Mouse (Mus musculus) spleen, postnatal 36 days (tissue): ENCODE measurements at regions not wholly inside any gene's neighbourhood (a gene's known extent, or its start where the extent isn't known, plus 50 kb on each side); places are given as distances from the start of the nearest gene placed in this dataset.
"Not testable (repeated sequence)": the region's sequence is repeated elsewhere in the genome, so short reads cannot be mapped to it uniquely, and the experiment has no call there.

Experiments
- DNase-seq, 2 experiments: peaks; one replicate each; pipeline ENCODE4 v3.0.0; 2022; ENCODE audit warnings: low spot score in 2 of 2, mixed read lengths in 1 of 2

DNA sequence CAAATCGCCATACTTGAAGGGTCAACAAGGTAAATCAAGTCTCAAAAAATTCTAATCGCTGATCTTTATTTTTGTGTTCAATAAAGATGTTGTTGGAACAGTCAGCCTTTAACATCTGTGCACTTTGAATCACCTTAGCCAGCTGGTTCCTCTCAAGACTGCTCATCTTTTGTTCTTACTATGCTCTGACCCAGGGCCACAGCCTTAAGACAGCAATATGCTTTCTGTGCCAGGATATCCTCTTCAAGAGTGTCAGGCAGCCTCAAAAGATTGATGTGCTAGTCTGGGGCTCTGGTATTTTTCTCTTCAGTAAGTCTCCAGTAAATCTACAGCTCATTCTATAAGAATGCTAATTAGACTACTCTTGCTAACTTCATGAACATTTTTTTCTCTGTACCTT lies 199.9 kb downstream of the Dph6 start:
- no peak for DNase-seq

DNA sequence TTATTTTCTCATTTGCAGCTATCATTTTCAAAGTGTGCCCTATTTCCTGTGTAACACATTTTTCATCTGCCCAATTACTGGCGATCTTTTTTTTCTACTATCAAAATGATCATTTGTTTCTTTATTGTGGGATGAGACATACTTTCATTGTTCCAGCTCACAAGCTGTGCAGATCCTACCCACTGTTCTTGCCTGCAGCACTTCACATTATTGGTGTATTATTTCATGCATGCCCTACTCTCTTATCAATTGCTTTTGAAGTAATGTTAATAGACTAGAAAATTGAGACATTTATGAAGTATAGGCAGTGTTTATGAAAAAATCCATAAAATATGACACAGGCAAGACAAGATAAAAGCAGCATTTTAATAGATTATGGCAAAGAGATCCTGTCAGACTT lies 204.6 kb downstream of the Dph6 start:
- DNase-seq = no peak

DNA sequence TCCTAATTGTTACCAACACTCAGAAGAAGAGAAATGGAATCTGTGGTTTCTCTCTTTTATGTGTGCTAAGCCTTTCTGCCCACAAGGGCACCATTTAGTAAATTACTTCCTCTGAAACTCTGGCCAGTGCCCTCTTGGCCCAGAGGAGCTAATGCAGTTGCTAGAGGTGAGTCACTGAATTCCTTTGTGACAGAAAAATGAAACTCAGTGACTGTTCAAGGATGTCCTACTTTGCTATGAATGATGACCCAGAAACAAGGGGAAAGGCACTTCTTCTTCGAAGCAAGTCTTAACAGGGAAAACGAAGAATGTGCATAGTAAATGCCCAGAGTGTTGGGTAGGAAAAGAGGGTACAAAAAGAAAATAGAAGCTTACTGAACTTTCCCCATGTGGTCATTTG lies 211.0 kb downstream of the Dph6 start:
- DNase-seq = no peak

DNA sequence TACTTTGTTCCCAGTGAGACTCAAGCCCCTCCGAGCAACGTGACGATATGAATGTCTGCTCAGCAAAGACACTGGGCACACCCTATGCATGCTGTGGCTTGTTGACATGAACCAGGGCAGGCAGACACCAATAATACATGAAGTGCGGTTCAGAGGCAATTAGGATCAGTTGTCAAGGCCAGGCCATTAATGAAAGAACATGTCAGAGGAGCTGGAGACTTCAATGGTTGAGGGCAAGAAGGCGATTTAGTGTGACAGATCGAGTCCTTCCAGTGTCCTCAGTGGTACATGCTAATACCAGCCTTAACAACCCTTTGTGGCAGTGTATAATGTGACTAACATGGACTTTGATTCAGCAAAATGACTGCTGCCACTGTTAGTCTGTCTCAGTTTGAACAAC lies 213.8 kb downstream of the Dph6 start:
- no peak for DNase-seq

DNA sequence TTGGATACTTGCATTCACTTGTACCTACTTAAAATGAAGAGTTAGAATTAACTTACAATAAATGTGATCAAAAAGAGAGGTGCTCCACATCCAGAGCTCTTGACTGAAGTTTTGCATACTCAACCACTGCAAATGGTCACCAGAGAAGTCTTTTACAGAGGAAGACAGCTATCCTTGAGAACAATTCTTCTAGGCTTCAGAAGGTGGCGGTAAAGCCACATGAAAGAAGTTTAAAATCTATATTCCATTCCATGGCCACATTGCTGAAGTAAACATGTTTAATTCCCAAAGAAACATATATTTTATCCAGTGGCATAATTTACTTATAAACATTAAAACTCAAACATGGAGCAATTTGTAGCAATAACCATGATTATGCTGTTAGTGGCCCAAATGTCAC lies 215.1 kb downstream of the Dph6 start:
- no peak for DNase-seq

DNA sequence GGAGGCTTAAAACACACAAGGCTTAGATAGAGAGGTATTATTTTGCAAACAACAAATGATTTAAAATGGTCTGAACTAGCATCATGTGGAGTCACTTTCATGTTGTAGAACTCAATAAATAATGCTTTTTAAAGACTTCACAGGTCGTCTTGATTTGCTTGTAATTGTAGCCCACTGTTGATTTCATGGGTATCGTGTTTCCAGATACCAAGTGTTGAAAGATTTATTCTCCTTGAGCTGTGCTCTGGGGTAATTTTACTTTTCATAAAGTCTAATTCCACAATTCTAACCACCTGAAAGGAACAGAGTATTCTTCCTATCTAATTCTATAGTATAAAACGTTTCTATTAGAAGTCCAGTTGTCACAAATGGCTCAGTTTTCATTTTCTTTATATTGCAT lies 216.7 kb downstream of the Dph6 start:
- DNase-seq = no peak

DNA sequence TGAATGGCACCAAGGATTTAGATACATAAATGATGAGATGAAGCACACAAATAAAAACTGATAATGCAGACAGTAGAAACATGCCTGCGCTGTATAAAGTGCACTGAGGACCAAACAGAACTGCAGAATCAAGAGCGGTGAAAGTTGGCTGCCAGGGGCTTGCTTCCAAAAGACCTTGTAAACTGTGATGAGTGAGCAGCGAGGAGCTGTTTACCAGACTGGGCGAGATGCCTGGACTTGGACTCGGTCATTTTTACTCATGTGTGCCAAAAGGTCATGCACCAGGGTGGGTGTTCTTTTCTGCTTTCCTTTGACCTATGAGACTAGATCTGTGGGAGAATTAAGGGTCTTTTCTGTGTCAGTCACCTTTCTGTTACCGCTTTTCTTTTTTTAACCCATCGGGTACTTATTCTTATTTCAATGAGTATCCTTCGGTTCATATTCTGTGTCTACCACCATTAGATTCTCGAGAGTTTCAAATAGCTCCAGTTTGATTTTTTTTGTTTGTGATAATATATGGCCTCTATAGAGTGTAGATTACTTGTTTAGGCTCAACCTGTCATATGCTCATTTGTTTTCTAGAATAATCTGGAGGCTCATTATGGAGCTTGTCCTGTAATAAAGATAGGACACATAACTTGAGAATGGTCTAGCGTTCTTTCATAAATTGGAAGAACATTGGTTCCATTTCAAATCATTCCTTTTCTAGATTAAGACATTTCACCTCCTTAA lies 226.3 kb upstream of the Zfp770 start:
- no peak for DNase-seq

DNA sequence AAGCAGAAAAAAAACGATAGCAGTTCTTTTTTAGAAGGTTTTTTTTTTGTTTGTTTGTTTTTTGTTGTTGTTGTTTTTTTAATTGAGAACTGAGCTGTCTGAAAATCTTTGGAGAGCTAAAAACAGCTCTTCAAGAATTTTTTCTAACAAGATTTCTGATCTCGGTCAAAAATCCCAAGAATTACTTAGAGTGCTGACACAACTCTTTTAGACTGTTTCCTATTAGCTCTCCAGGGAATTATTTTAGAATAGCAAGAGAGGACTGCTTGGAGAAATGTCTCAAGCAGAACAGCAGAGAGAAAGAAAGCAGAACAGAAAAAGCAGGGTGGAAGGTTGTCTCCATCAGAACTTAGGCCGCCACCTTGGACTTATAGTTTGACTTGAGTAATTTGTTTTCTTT lies 218.1 kb upstream of the Zfp770 start:
- DNase-seq = no peak

DNA sequence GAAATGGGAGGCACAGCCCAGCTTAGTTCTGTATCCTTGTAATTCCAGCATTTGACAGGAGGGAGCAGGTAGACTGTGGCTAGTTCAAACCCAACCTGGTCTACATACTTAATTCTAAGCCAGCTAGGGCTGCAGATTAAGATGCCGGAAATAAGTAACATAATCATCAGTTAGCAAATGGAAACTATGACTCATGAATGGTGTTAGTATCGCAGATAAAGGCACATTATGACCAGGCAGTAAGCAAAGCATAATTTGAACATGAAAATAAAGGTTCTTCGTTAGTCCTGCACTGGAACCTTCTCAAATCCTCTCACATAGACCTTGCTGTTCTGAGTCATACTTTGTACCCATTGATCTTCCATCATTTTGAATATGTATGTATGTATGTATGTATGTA lies 211.7 kb upstream of the Zfp770 start:
- no peak for DNase-seq

DNA sequence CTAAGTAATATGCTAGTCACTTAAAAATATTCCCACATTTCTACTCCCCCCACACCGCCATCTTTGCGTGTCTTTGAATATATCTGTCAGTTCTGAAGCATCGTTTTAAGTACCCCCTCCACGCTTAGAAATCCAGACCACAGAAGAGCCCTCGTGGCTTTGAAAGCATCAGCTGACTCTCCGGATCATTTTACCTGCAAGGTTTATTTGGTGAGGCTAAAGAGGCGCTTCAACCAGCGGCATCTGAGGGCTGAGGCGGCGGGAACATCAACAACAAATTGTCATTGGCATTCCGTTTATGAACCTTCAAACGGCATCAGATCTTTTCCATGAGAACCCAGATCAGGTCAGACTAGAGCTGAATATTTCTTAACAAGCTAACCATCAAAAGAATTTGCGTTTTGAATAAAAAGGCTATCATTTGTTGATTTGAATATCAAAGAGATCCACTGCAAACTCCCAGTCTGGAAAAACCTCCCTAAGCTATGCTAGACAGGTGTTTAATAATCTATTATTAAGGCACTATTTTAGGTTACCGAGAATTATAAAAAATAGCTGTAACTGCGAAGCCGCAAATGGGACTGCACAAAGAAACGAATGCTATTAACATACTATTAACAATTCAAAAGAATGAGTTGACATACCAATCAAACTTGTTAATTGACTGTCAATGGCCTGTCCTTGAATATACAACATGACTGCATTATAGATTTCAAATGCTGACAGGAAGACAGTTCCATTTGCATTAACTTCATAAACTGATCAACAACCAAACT lies 210.9 kb upstream of the Zfp770 start:
- no peak for DNase-seq

DNA sequence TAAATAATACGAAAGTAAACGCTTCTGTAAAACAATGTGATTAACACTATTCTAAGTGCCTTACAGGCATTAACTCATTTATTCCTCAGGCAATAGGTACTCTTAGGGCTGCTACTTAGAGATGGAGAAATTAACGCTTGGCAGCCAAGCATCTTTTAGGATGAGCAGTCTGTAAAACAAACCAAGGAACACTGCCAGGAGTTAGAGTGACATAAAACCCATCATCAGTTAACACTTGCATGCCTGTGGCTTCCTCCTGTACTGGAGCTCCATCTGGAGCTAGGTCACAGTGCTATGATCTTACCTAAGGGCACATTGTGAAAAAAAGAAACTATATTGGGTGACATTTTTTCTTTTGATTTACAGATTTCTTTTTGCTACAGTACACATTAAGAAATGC lies 209.4 kb upstream of the Zfp770 start:
- no peak for DNase-seq

DNA sequence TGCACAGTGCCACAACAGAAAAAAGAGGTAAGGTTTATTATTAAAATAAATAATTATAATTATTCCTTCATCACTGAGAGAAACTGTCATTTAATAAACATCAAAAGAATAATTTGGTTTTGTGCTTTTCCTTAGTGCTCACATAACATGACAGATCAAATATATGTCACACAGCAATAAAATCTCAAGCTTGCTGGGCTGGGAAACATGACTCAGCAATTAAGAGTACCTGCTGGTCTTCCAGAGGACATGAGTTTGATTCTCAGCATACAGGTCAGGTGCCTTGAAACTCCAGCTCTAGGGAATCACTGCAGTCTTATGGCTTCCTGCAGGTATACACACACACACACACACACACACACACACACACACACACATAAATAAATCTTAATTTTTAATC lies 208.3 kb upstream of the Zfp770 start:
- DNase-seq = no peak

DNA sequence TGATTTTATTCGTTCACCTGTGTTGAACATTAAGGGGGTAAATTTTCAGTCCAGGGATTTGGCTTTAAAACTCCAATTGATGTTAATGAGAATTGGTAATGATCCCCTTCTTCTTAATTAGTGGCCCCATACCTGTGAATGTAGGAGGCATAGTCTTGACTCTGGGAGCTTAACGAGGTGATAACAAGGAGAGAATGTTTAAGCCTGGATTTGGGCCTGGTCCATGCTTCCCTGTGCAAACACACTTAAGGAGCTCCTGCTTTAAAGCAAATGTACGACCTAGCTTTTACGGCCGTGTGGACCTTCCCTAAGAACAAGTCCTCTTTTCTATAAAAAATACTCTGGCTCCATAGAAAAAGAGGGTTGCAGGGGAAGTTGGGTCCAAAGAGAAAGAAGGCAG lies 206.1 kb upstream of the Zfp770 start:
- no peak for DNase-seq

DNA sequence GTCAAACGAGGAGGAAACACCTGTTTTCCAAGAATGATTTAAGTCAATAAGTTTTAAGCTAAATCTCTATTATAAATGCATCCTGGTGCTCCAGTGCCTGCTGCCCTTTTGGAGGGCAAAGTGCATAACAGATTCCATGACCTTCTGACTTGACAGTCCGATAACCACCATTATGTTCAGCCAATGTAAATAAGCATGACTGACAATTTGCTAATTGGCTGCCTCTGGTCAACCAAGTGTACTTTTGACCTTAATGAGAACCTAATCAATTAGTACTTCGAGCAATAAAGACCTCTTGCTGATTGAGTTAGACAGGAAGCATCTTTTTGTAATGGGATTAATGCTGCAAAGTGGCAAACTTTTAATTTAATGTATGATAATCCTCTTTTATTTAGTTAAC lies 183.3 kb upstream of the Zfp770 start:
- DNase-seq = no peak

DNA sequence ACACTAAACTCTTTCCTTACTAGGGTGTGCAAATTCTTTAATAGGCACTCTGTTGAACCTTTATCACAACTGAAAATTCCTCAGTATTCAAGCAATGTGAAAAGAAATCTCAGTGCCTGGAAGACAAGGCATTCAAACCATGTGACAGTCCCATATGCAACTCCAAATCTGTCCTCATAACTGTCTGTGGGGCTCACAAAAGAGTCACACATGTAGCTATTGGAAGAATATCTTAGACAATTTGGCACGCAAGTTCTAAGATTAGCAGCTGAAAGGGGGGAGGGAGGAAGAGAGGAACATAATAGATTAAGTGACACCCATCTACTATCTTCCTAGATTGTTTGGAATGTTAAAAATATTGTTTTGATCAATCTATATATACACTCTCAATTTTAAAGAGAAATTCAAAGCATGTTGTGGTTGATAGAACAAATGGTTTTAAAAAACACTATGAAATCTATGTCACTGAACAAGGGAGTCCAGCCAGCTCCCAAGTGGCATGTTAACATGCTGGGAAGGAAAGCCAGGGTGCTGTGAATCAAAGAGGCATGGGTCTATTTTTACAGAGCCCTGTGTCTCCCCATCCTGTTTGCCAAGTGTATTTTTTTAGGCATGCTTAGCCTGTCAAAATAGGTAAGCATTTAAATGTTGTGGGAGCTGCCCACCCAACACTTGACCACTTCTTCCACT lies 177.7 kb upstream of the Zfp770 start:
- DNase-seq = no peak

DNA sequence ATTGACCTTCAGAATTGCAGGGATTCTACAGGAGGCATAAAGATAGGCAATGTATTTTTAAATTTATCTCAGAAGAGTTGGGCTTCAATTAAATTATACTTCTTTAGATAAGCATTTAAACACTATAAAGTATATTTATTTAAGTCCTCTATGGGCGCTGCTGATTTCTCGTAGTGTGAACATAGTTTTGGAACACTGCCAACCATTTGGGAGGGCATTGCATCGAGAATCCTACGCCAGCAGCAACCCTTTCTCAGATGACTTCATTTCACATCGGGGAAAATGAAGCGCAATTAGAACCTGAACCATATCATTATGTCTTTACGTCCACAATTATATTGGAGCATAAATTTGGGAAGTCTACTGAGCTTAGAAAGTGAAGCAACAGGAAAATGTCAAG lies 172.2 kb upstream of the Zfp770 start:
- DNase-seq = no peak

DNA sequence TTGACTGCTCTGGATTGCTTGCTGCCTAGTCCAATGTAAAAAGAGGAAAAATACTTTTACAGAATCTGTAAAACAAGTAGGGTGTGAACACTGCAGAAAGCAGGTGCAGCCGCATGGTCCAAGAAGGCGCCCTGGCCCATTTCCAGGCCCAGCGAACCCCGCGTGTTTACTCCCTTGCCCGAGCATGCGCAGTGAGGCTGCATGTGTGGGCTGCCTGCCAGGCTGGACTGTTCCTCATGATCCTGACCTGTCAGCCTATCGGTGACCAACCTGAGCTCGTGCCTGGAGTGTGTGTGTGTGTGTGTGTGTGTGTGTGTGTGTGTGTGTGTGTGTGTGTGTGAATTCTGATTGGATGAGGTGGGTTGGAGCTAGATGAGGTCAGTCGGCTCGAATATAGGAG lies 152.6 kb upstream of the Zfp770 start:
- not testable (repeated sequence) for DNase-seq

DNA sequence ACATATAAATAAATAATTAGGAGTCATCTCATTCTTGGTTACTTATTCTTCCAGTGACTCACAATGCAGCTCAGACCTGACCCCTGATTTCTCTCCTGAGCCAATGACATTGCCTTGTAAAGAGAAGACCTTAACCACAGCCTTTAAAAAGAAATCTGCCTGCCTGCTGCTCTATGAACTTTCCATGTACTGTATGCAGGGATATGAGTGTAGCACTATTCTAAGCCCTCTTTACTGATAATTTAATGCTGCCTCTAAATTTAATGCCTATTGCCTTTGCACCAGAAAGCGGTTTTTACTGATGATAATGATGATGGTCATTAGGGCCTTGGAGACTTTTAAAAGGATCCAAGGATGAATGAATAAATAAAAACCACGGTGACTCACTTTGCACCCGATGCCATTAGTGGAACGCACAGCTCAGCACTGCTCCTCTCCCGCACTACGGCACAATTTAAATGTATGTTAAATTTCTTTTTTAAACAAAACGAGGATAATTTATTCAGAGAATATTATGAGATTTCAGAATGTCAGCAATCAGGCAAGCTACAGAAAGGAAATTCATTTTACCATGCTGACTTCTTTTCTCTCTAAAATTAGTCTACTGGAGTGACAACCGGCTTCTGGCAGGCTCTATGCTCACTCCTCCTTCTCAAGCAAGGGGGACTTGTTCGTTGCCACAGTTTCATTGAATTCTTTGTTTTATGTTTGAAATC lies 139.5 kb upstream of the Zfp770 start:
- DNase-seq = no peak

DNA sequence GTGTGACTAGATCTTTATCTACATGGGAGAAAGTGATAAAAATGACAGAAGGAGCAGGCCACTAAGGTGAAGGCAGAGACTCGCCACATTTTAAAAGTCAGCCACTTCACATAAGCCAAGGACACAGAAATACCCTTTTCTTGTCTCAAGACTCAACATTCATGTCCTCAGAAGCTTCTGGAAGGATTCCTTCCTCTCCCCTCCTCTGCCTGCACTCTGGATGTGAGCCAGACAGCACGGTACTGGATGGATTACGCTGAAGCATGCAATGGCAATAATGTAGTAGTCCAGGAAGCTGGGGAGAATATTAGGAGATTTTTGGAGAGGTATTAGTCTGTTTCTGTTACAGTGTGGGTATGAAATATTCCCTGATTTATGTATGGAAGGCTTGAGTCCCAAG lies 100.5 kb upstream of the Zfp770 start:
- DNase-seq = no peak

DNA sequence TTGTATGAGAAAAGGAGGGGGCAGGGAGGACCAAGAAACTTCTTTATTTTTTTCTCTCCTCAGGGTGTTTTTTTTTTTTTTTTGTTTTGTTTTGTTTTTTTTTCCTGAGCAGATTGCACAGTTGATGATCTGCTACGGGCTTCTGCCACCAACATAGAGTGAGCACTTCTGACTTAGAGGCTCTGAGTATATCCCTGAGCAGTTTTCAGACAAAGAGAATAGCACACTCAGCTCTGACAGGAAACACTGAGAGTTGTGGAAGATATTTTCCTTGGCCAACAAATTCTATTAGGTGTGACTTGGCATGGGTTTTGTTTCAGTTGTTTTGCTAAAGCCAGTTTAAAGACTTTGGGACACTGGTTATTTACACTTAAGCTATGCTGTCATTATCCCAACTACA lies 93.8 kb upstream of the Zfp770 start:
- no peak for DNase-seq

DNA sequence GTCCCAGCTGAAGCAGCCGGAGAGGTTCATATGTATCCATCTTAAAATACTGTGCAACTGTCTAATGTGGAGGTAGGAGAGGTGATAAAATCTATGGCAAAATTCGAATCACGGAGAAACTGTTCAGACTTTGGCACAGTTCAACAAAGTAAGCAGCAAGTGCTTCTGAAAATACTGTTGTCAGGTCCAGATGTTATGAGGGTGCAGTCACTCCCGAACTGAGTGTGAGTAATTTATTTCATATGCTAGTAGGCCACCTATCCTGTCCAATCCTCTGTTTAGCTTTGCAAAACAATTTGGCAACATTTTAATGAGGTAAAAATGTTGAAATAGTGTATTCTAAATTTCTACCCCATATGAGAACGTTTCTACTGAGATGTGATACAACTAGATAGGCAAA lies 90.1 kb upstream of the Zfp770 start:
- DNase-seq = no peak

DNA sequence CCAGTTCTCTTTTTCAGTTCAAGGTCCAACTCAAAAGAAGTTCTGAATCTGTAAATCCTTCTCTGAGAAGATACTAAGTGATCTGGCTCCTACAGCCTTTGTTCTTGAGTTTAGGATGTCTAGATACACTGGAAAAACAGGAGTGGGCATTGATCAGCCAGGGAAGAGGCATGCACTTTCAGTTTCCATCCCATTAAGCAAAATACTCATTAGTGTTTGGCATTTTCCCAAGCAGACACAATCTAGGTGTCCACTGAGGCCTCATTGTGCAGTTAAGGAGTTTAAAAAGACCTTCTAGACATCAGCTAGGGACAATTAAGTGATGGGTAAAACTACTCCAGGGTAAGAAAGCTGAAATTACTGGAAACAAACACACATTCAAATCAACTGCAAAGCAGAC lies 74.3 kb upstream of the Zfp770 start:
- no peak for DNase-seq
